Mouse (Mus musculus): ENCODE measurements at regions not wholly inside any gene's neighbourhood (a gene's known extent, or its start where the extent isn't known, plus 50 kb on each side); places are given as distances from the start of the nearest gene placed in this dataset.

GRCm38 (mm10) chr8:98365378-98366095 lies 1050.7 kb downstream of the Cdh8 start:
- H3K9ac ChIP-seq (ENCODE audit: low read depth, poor library complexity, severe bottlenecking) = no peak overlapping the region
- H3K36me3 ChIP-seq (ENCODE audit: control insufficient read depth, insufficient read depth, low read length, poor library complexity, severe bottlenecking) = no peaks in the 10 kb centered on the region
- H3K4me1 ChIP-seq (ENCODE audit: control insufficient read depth, insufficient read depth, low read length) = no peaks in the 10 kb centered on the region
- TF ChIP-seq CTCF (IDR thresholded peaks at IDR 0.05; ENCODE audit: low read depth, low read length) = no peak
- H3K27me3 ChIP-seq (ENCODE audit: control insufficient read depth, insufficient read depth, low read length, poor library complexity, severe bottlenecking) = no peaks in the 10 kb centered on the region
- no peaks in the 10 kb centered on the region for H3K9me3 ChIP-seq (replicated peaks; ENCODE audit: control insufficient read depth, insufficient read depth, low read length, poor library complexity, severe bottlenecking)
- no peak overlapping the region for H3K4me3 ChIP-seq (ENCODE audit: low read depth, low read length)
- H3K27ac ChIP-seq (ENCODE audit: insufficient read depth, low read length) = no peak overlapping the region

GRCm38 (mm10) chr8:98337279-98337678 lies 1079.0 kb downstream of the Cdh8 start:
- Histone ChIP-seq H3K4me1 (ENCODE audit: control insufficient read depth, insufficient read depth, low read length) (no peaks in the 10 kb centered on the region), H3K4me3 (ENCODE audit: low read depth, low read length) (no peak overlapping the region), H3K36me3 (ENCODE audit: control insufficient read depth, insufficient read depth, low read length, poor library complexity, severe bottlenecking) (no peaks in the 10 kb centered on the region), H3K9me3 (replicated peaks; ENCODE audit: control insufficient read depth, insufficient read depth, low read length, poor library complexity, severe bottlenecking) (no peaks in the 10 kb centered on the region), H3K27ac (ENCODE audit: insufficient read depth, low read length) (no peak overlapping the region), H3K27me3 (ENCODE audit: control insufficient read depth, insufficient read depth, low read length, poor library complexity, severe bottlenecking) (no peaks in the 10 kb centered on the region), H3K9ac (ENCODE audit: low read depth, poor library complexity, severe bottlenecking) (no peak overlapping the region)
- no peak for TF ChIP-seq POLR2A (IDR thresholded peaks at IDR 0.05; ENCODE audit: insufficient read depth, low read length)

- no peak overlapping the region for H3K27ac ChIP-seq (ENCODE audit: insufficient read depth, low read length)
- no peak overlapping the region for H3K4me3 ChIP-seq (ENCODE audit: low read depth, low read length)
- no peaks in the 10 kb centered on the region for H3K27me3 ChIP-seq (ENCODE audit: control insufficient read depth, insufficient read depth, low read length, poor library complexity, severe bottlenecking)
- no peaks in the 10 kb centered on the region for H3K36me3 ChIP-seq (ENCODE audit: control insufficient read depth, insufficient read depth, low read length, poor library complexity, severe bottlenecking)
- TF ChIP-seq EP300 (IDR thresholded peaks at IDR 0.05; ENCODE audit: insufficient read depth, low read depth, low read length) (no peak), CTCF (IDR thresholded peaks at IDR 0.05; ENCODE audit: low read depth, low read length) (no peak), POLR2A (IDR thresholded peaks at IDR 0.05; ENCODE audit: insufficient read depth, low read length) (no peak)
- H3K9me3 ChIP-seq (replicated peaks; ENCODE audit: control insufficient read depth, insufficient read depth, low read length, poor library complexity, severe bottlenecking) = no peaks in the 10 kb centered on the region
- H3K4me1 ChIP-seq (ENCODE audit: control insufficient read depth, insufficient read depth, low read length) = no peaks in the 10 kb centered on the region
- no peak overlapping the region for H3K9ac ChIP-seq (ENCODE audit: low read depth, poor library complexity, severe bottlenecking)
These were observed 1106.8 kb downstream of the Cdh8 start for GRCm38 (mm10) chr8:98309405-98309990.

DNA sequence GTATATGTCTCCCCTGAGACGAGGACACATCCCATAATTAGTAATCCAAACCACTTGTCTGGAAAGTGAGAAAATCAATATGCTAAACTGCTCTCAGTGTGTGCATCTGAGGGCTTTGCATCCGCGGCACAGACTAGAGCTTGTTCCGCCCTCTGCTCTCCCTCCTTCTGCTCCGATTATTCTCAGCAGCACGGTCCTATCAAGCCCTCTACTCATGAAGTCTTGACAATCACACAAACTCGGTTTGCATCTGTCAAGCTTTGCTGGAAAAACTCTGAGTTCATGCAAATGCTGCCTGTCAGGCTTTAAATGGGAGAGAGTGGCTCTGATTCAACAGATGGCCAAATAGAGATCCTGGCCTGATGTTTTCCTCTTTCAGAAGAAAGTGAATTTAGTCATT lies 1121.3 kb downstream of the Cdh8 start:
- Histone ChIP-seq H3K27ac (ENCODE audit: insufficient read depth, low read length) (no peak overlapping the region), H3K9ac (ENCODE audit: low read depth, poor library complexity, severe bottlenecking) (no peak overlapping the region), H3K27me3 (ENCODE audit: control insufficient read depth, insufficient read depth, low read length, poor library complexity, severe bottlenecking) (no peaks in the 10 kb centered on the region), H3K36me3 (ENCODE audit: control insufficient read depth, insufficient read depth, low read length, poor library complexity, severe bottlenecking) (no peaks in the 10 kb centered on the region), H3K4me1 (ENCODE audit: control insufficient read depth, insufficient read depth, low read length) (no peaks in the 10 kb centered on the region), H3K4me3 (ENCODE audit: low read depth, low read length) (no peak overlapping the region), H3K9me3 (replicated peaks; ENCODE audit: control insufficient read depth, insufficient read depth, low read length, poor library complexity, severe bottlenecking) (no peaks in the 10 kb centered on the region)
- TF ChIP-seq EP300 (IDR thresholded peaks at IDR 0.05; ENCODE audit: insufficient read depth, low read depth, low read length) (no peak), POLR2A (IDR thresholded peaks at IDR 0.05; ENCODE audit: insufficient read depth, low read length) (no peak), CTCF (IDR thresholded peaks at IDR 0.05; ENCODE audit: low read depth, low read length) (no peak)

GRCm38 (mm10) chr8:98260281-98260680 lies 1156.0 kb downstream of the Cdh8 start:
- no peak overlapping the region for H3K27ac ChIP-seq (ENCODE audit: insufficient read depth, low read length)
- TF ChIP-seq POLR2A (IDR thresholded peaks at IDR 0.05; ENCODE audit: insufficient read depth, low read length) = no peak
- no peak for TF ChIP-seq CTCF (IDR thresholded peaks at IDR 0.05; ENCODE audit: low read depth, low read length)
- TF ChIP-seq EP300 (IDR thresholded peaks at IDR 0.05; ENCODE audit: insufficient read depth, low read depth, low read length) = no peak
- H3K36me3 ChIP-seq (ENCODE audit: control insufficient read depth, insufficient read depth, low read length, poor library complexity, severe bottlenecking) = no peaks in the 10 kb centered on the region
- H3K9ac ChIP-seq (ENCODE audit: low read depth, poor library complexity, severe bottlenecking) = no peak overlapping the region
- H3K4me1 ChIP-seq (ENCODE audit: control insufficient read depth, insufficient read depth, low read length) = no peaks in the 10 kb centered on the region
- no peak overlapping the region for H3K4me3 ChIP-seq (ENCODE audit: low read depth, low read length)
- H3K9me3 ChIP-seq (replicated peaks; ENCODE audit: control insufficient read depth, insufficient read depth, low read length, poor library complexity, severe bottlenecking) = no peaks in the 10 kb centered on the region
- no peaks in the 10 kb centered on the region for H3K27me3 ChIP-seq (ENCODE audit: control insufficient read depth, insufficient read depth, low read length, poor library complexity, severe bottlenecking)

DNA sequence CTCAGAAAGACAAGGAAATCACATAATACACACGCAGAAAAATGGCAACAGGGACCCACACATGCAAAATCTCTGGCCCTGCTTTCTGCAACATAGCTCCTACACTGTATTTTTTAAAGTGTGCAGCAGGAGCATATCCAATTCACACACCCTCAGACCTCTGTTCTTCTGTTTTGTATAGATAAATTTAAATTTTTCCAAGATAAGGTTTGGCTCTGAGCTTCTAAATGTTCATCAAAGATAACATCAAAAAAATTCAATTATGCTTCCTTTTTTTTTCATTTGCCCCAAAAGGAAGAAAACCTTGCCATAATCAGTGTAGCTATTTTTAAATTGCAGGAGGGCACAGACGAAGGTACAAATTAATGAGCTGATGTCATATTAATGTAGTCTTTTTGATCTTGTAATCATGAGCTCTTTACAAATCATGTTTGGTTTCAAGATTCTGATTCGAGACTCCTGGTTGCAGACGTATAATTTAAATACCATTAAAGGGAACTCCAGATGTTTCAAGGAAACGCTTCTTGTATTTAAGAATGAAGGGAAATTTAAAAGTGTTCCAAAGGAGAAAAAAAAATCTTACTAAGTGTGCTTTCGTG lies 1172.8 kb downstream of the Cdh8 start:
- TF ChIP-seq EP300 (IDR thresholded peaks at IDR 0.05; ENCODE audit: insufficient read depth, low read depth, low read length) (no peak), CTCF (IDR thresholded peaks at IDR 0.05; ENCODE audit: low read depth, low read length) (no peak), POLR2A (IDR thresholded peaks at IDR 0.05; ENCODE audit: insufficient read depth, low read length) (no peak)
- Histone ChIP-seq H3K9ac (ENCODE audit: low read depth, poor library complexity, severe bottlenecking) (no peak overlapping the region), H3K27me3 (ENCODE audit: control insufficient read depth, insufficient read depth, low read length, poor library complexity, severe bottlenecking) (no peaks in the 10 kb centered on the region), H3K36me3 (ENCODE audit: control insufficient read depth, insufficient read depth, low read length, poor library complexity, severe bottlenecking) (no peaks in the 10 kb centered on the region), H3K4me3 (ENCODE audit: low read depth, low read length) (no peak overlapping the region), H3K4me1 (ENCODE audit: control insufficient read depth, insufficient read depth, low read length) (no peaks in the 10 kb centered on the region), H3K9me3 (replicated peaks; ENCODE audit: control insufficient read depth, insufficient read depth, low read length, poor library complexity, severe bottlenecking) (no peaks in the 10 kb centered on the region), H3K27ac (ENCODE audit: insufficient read depth, low read length) (no peak overlapping the region)
